Mouse (Mus musculus): ENCODE data around the gene Plk2. TPM values are rescaled to one million over a fixed set of nuclear protein-coding genes. Genes with fewer than 3 reads are reported as not detected.

Plk2 gene
- 25.9 TPM for polyA plus RNA-seq (2014; fragmentation: Illumina TruSeq; extraction: RNeasy Lipid Tissue Mini Kit (QIAGEN cat#74804); ENCODE audit: low read depth, low replicate concordance)

GRCm38 (mm10) chr13:110394291-110395178 lies at the start of gene Plk2:
Gene Plk2 (plus strand): TSS chr13:110395046.

DNA sequence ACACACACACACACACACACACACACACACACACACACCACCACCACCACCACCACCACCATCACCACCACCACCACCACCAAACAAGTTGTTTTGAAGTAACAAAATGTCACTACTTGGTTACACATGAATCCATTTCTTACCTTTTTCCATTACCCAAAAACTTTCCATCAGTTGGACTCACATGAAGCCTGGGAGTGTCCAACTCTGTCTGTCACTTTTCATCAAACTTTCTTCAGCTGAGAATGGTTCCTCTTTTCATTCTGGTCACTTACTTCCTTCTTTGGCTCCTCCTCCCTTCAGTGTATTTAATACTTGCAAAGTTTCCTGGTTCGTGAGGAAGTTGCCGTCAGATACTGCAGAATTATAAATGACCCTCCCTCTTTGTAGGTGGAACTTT lies 37.9 kb upstream of the Plk2 start, which contains the start of gene Gapt:
TSS of gene Gapt (minus strand) at position 259 of the 400 bp plus-strand sequence.

Other genes with a start within 250 kb of the Plk2 start
- 11.0 TPM for gene Rab3c, start 114.0 kb upstream of the Plk2 start, polyA plus RNA-seq (2014; fragmentation: Illumina TruSeq; extraction: RNeasy Lipid Tissue Mini Kit (QIAGEN cat#74804); ENCODE audit: low read depth, low replicate concordance)
- 0.76 TPM for gene Gapt, start 37.8 kb upstream of the Plk2 start, polyA plus RNA-seq (2014; fragmentation: Illumina TruSeq; extraction: RNeasy Lipid Tissue Mini Kit (QIAGEN cat#74804); ENCODE audit: low read depth, low replicate concordance)